Mouse (Mus musculus) neural tube, embryonic 13.5 days (tissue): ENCODE data around the gene Hist1h4i. TPM values are rescaled to one million over a fixed set of nuclear protein-coding genes. Genes with fewer than 3 reads are reported as not detected.
A peak's percentile ranks its signal among the peaks of the same experiment; 100 is the strongest.
"Not testable (repeated sequence)": the region's sequence is repeated elsewhere in the genome, so short reads cannot be mapped to it uniquely, and the experiment has no call there.

Source experiments
- ATAC-seq: fragments of 200-750 bp; cut with Nextera tagmentation; 2 replicates; pipeline ENCODE4 v1.8.0; 2017; ENCODE audit warnings: low read depth, mild to moderate bottlenecking, moderate TSS enrichment, moderate library complexity
- H3K27ac ChIP-seq: fragments of 300-500 bp; sonication (generic); replicated peaks from 2 replicates; pipeline ENCODE4 v1.5.1; 2015; ENCODE audit warnings: moderate library complexity, mild to moderate bottlenecking, inconsistent platforms
- H3K27me3 ChIP-seq: fragments of 300-500 bp; sonication (generic); 2 replicates; pipeline ENCODE4 v1.6.1; 2015; ENCODE audit warnings: mild to moderate bottlenecking, inconsistent platforms
- H3K36me3 ChIP-seq: fragments of 300-500 bp; sonication (generic); 2 replicates; pipeline ENCODE4 v1.6.1; 2015; ENCODE audit warnings: mild to moderate bottlenecking, inconsistent platforms
- H3K4me1 ChIP-seq: fragments of 300-500 bp; sonication (generic); replicated peaks from 2 replicates; pipeline ENCODE4 v1.6.1; 2015; ENCODE audit warnings: inconsistent platforms
- H3K4me2 ChIP-seq: fragments of 300-500 bp; sonication (generic); 2 replicates; pipeline ENCODE4 v1.6.1; 2015; ENCODE audit warnings: inconsistent platforms, mild to moderate bottlenecking, moderate library complexity
- H3K4me3 ChIP-seq: fragments of 300-500 bp; sonication (generic); 2 replicates; pipeline ENCODE4 v1.5.1; 2015; ENCODE audit warnings: mild to moderate bottlenecking, inconsistent platforms
- H3K9ac ChIP-seq: fragments of 300-500 bp; sonication (generic); 2 replicates; pipeline ENCODE4 v1.6.1; 2015; ENCODE audit warnings: moderate library complexity, mild to moderate bottlenecking, inconsistent platforms
- H3K9me3 ChIP-seq: fragments of 300-500 bp; sonication (generic); 2 replicates; pipeline ENCODE4 v1.6.1; 2016; ENCODE audit warnings: inconsistent platforms
- WGBS: fragments of 180-500 bp; shearing (Covaris S2); methylation state at CpG from one replicate; pipeline ENCODE4 v1.1.7; 2015; 5-methylcytosine and 5-hydroxymethylcytosine counted together
- polyA plus RNA-seq: library from polyadenylated mRNA; unstranded; fragments of >200 nt; fragmentation: Nextera tagmentation; extraction: Ambion mirVana; gene quantifications from 2 replicates; pipeline ENCODE4 v1.2.1, GENCODE M21; 2015

The Hist1h4i gene
- polyA plus RNA-seq, result 8.8 and 10.1 TPM in 2 replicates

DNA sequence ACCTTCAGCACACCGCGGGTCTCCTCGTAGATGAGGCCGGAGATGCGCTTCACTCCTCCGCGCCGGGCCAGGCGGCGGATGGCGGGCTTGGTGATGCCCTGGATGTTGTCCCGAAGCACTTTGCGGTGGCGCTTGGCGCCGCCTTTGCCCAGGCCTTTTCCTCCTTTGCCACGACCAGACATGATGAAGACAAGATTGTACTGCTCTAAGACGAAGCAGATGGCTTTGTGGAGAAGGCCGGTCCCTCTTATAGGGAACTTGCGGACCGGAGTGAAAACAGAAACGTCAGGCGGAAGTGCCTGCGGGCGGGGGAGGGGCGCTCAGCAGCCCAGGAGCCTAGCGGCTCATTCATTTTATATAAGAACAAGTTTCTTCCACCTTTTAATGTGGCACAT is at the start of gene Hist1h4i:
TSS of gene Hist1h4i (minus strand) at position 221 of the 395 bp plus-strand sequence.
- H3K27ac ChIP-seq, result peak within 1 kb of the TSS; percentile 88
- H3K4me2 ChIP-seq, result peak within 1 kb of the TSS; percentile 78
- H3K27me3 ChIP-seq, H3K9me3 ChIP-seq, H3K36me3 ChIP-seq: not testable (repeated sequence)
- H3K4me1 ChIP-seq, result peaks cover 37% of the 10 kb centered on the region
- 0% methylated on average over 22 of the region's 27 CpGs for WGBS
- H3K4me3 ChIP-seq, result peak within 1 kb of the TSS; percentile 41
- H3K9ac ChIP-seq, result peak within 1 kb of the TSS; percentile 66
- peak; percentile 49 for ATAC-seq

DNA sequence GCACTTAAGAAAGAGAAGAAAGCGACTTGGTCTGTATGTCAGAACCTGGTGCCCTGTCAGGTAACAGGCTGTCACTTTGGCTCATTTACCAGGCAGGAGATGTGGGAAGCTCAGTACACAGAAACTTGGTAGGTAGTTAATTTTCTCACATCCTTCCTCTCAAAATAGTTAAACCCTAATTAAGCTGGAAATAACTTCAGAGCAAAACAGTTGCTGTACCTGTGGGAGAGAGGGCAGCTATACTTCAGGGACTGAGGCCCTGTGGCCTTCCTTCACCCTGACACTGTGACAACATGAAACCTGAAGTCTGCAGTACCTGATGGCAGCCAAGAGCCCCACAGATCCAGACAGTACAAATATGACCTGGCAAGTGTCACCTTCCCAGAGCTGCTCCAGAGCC is 43.0 kb upstream of the Hist1h4i start, which contains the start of gene Vmn1r188:
TSS of gene Vmn1r188 (plus strand) at position 301 of the 400 bp plus-strand sequence.
- not testable (repeated sequence) for H3K9ac ChIP-seq
- WGBS, result 94% methylated on average over 1 of the region's 1 CpGs

DNA sequence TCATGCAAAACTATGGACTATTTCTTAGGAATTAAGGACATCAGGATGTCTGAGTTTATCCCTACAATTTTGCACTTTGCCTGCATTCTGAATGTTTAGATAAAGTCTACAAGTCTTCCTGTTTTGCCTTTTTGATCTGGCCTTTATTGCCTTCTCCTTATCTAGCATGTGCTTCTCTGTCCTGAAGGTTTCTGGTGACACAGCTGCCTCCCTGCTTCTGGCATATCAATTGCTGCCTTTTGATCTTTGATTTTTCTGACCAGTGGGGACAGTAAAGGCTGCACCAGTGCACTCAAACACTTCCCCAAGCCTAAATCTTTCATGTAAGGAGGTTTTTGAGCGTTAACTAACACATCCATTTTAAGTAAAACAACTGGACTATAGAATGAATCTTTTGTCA is 22.3 kb upstream of the Hist1h4i start:
- no peak overlapping the region for H3K4me3 ChIP-seq
- no peak overlapping the region for H3K9ac ChIP-seq
- H3K4me2 ChIP-seq, result no peak overlapping the region
- H3K27me3 ChIP-seq, result no peaks in the 10 kb centered on the region
- no peaks in the 10 kb centered on the region for H3K9me3 ChIP-seq
- no peak for ATAC-seq
- H3K4me1 ChIP-seq, result no peaks in the 10 kb centered on the region
- no peaks in the 10 kb centered on the region for H3K36me3 ChIP-seq
- H3K27ac ChIP-seq, result no peak overlapping the region
- WGBS, result 61% methylated on average over 1 of the region's 1 CpGs

More for the DNA sequence above, 43.0 kb upstream of the Hist1h4i start, which contains the start of gene Vmn1r188:
- H3K9me3 ChIP-seq, H3K4me2 ChIP-seq, H3K27me3 ChIP-seq, ATAC-seq, H3K36me3 ChIP-seq, H3K4me1 ChIP-seq, H3K27ac ChIP-seq, H3K4me3 ChIP-seq: not testable (repeated sequence)

DNA sequence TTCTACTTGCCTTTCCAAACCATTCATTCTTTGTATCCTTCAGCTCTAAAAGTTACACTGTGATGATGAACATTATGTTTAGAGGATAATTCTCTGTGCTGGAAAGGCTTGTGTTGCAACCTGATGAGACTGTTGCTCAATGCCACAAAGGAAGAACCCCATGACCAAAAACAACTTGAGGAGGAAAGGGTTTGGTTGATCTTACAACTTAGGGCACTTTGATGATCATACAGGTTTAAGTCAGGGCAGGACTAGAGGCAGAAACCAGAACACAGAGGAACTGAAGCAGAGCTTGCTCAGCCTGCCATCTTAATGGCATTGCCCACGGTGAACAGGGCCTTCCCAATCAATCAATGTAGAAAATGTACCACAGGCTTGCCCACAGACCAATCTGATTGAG is 20.3 kb upstream of the Hist1h4i start:
- no peak for ATAC-seq
- 77% methylated on average over 1 of the region's 1 CpGs for WGBS
- Histone ChIP-seq H3K4me2 (no peak overlapping the region), H3K27me3 (no peaks in the 10 kb centered on the region), H3K36me3 (no peaks in the 10 kb centered on the region), H3K27ac (no peak overlapping the region), H3K4me3 (no peak overlapping the region), H3K4me1 (no peaks in the 10 kb centered on the region), H3K9me3 (no peaks in the 10 kb centered on the region), H3K9ac (no peak overlapping the region)

DNA sequence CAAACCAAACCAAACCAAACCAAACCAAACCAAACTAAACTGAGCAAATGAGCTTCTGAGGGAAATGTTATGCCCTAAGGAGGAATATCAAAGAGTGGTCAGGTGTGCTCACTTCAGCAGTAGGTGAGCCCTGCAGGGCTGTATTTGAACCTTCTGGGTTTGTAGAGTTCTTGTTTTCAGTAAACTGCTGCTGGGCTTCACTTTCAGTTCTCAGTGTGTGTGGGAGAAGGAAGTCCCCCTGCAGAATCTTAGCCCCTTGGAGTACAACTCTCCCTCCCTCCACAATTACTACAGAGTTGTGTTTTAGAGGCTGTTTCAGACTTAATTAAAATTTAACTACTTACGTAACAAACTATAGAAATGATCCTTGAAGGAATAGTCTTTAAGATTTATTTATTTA is 12.6 kb upstream of the Hist1h4i start:
- no peak overlapping the region for H3K4me2 ChIP-seq
- no peak for ATAC-seq
- H3K36me3 ChIP-seq, result no peaks in the 10 kb centered on the region
- no peaks in the 10 kb centered on the region for H3K27me3 ChIP-seq
- 97% methylated on average over 1 of the region's 1 CpGs for WGBS
- peaks cover 5% of the 10 kb centered on the region; the same call in 1 of the 2 replicates for H3K4me1 ChIP-seq
- H3K4me3 ChIP-seq, result no peak overlapping the region
- H3K9ac ChIP-seq, result no peak overlapping the region
- no peak overlapping the region for H3K27ac ChIP-seq
- H3K9me3 ChIP-seq, result no peaks in the 10 kb centered on the region

DNA sequence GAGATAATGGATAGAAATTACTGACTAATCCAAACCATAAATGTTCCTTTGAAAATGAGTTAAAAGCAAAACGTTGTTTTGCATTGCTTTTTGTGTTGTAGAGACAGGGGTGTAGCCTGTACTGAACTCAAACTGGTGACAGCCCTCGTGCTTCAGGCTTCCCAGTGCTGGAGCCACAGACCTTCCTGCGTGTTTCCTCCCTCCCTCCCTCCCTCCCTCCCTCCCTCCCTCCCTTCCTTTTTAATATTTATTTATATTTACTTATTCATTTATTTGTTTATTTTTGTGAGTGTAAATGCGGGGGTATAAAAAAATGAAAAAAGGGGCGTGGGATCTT is 10.3 kb upstream of the Hist1h4i start:
- Histone ChIP-seq H3K4me2 (peak overlapping the region; percentile 58), H3K9ac (peak overlapping the region; percentile 71), H3K27me3 (no peaks in the 10 kb centered on the region), H3K36me3 (no peaks in the 10 kb centered on the region), H3K4me1 (peaks cover 5% of the 10 kb centered on the region; the same call in 1 of the 2 replicates), H3K27ac (peak overlapping the region; percentile 91), H3K4me3 (peak overlapping the region; percentile 55), H3K9me3 (no peaks in the 10 kb centered on the region)
- WGBS, result 10% methylated on average over 5 of the region's 5 CpGs
- ATAC-seq, result peak; percentile 41; the same call in 1 of the 2 replicates

DNA sequence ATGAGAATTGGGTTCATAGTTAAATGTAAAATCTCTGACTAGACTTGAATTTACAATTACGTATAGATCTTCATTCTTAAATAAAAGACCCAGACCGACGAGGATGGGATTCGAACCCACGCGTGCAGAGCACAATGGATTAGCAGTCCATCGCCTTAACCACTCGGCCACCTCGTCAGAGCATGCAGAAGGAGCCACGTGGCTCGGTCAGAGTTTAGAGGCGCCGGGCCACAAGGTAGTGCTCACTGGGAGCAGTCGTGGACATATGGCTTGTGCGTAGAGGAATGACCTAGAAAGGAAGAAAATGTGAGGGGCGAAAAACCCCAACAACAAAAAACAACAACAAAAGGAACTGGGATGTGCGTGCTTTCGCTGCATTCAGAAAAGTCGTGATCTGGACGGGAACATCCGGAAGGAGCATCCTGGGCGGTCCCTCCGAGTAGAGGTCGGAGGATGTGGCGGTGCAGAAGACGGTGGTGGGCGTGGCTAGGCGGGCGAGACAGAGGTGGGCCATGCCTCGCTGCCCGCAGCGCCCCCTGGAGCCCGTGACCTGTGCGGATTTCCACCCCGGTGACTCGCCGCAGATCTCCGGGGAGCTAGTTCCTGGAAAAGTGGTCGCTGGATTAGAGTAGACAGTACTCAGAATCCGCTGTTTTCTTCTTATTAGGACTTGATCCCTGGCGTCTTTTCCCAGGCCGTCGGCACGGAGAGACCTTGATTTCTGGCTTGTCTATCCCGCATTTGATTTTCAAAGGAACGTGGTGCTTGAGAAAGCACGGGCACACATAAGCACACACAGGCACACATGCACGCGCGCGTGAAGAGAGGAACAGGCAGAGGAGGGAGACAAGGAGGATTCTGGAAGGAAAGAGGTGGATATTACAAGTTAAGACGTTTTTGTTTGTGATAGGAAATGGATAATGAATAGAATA is 9.7 kb upstream of the Hist1h4i start:
- WGBS, result under 1% methylated on average over 52 of the region's 52 CpGs
- ATAC-seq, result peak; percentile 96
- H3K36me3 ChIP-seq, result no peaks in the 10 kb centered on the region
- H3K4me1 ChIP-seq, result peaks cover 5% of the 10 kb centered on the region; the same call in 1 of the 2 replicates
- H3K27ac ChIP-seq, result peak overlapping the region; percentile 91
- no peaks in the 10 kb centered on the region for H3K27me3 ChIP-seq
- peak overlapping the region; percentile 58 for H3K4me2 ChIP-seq
- H3K9me3 ChIP-seq, result no peaks in the 10 kb centered on the region
- peak overlapping the region; percentile 71 for H3K9ac ChIP-seq
- H3K4me3 ChIP-seq, result peak overlapping the region; percentile 55

DNA sequence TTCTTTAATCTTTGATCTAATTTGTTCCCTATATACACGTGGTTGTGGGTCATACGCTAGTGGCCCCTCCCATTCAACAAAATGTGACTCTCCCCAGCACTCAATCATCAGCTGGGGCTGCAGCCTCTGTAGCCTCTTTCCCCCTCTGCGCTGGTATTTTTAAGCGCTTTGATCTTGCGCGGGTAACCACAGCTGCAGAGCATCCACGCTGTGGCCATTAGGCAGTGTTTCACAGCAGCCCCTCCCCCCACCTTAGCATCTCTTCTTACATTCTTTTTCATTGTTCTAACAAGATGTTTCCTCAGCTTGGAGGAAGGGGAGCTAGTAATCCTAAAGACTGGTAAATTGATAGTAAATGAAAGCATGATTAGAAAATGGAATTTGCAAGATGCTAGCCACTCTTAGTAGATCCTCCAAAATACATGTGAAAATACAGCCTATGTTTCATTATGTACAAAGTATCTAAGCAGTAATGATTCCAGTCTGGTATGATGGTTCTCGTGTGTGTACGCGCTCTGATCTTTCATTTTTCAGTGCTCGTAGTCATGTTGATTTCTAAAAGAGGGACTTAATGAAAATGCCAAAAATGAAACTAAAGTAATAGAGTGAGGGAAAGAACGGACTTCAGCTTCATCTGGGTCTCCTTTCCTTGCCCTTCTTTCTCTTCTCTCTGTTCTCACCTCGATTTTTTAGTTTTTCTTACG is 8.7 kb upstream of the Hist1h4i start:
- peak overlapping the region; percentile 55 for H3K4me3 ChIP-seq
- H3K36me3 ChIP-seq, result no peaks in the 10 kb centered on the region
- H3K9ac ChIP-seq, result peak overlapping the region; percentile 71
- under 1% methylated on average over 14 of the region's 14 CpGs for WGBS
- ATAC-seq, result peak; percentile 46
- H3K4me2 ChIP-seq, result peak overlapping the region; percentile 58
- H3K4me1 ChIP-seq, result peaks cover 5% of the 10 kb centered on the region; the same call in 1 of the 2 replicates
- H3K27me3 ChIP-seq, result no peaks in the 10 kb centered on the region
- no peaks in the 10 kb centered on the region for H3K9me3 ChIP-seq
- H3K27ac ChIP-seq, result peak overlapping the region; percentile 91

DNA sequence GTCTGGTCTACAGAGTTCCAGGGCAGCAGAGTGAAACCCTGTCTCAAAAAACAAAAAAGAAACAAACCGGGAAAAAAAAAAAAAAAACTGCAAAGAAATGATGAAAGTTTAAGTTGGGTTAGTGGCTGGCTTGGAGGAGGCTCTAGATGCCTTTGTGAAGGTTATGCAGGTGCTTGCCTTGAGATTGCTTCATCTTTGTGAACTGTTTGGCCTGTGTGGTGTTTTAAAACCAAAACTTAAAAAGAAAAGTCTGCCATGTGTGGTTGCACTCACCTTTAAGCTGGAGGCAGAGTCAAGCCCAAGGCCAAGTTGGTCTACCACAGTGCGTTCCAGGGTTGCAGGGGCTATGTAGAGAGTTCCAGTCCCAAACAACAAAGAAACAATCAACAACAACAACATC is 7.9 kb upstream of the Hist1h4i start:
- Histone ChIP-seq H3K36me3 (no peaks in the 10 kb centered on the region), H3K4me1 (peaks cover 10% of the 10 kb centered on the region), H3K27me3 (no peaks in the 10 kb centered on the region), H3K27ac (no peak overlapping the region), H3K9ac (no peak overlapping the region), H3K4me2 (0 out of 2 replicates have a peak overlapping the region, but pooled peaks have one; percentile 16), H3K9me3 (no peaks in the 10 kb centered on the region), H3K4me3 (no peak overlapping the region)
- no peak for ATAC-seq
- 72% methylated on average over 2 of the region's 2 CpGs for WGBS

DNA sequence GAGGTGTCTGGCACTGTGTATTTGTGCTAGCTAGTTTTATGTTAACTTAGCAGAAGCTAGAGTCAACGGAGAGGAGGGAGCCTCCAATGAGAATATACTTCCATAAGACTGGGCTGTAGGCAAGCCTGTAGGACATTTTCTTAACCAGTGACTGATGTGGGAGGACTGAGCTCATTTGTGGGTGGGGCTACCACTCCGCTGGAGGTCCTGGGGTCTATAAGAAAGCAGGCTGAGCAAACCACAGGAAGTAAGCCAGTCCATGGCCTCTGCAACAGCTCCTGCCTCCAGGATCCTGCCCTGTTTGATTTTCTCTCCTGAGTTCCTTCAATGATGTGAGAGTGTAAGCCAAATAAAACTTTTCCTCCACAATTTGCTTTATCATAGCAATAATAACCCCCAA is 4.1 kb upstream of the Hist1h4i start:
- Histone ChIP-seq H3K4me3 (no peak overlapping the region), H3K27ac (no peak overlapping the region), H3K4me1 (peaks cover 31% of the 10 kb centered on the region), H3K4me2 (no peak overlapping the region), H3K9ac (no peak overlapping the region), H3K36me3 (no peaks in the 10 kb centered on the region), H3K27me3 (no peaks in the 10 kb centered on the region), H3K9me3 (no peaks in the 10 kb centered on the region)
- no peak for ATAC-seq
- WGBS, result 56% methylated on average over 2 of the region's 2 CpGs

DNA sequence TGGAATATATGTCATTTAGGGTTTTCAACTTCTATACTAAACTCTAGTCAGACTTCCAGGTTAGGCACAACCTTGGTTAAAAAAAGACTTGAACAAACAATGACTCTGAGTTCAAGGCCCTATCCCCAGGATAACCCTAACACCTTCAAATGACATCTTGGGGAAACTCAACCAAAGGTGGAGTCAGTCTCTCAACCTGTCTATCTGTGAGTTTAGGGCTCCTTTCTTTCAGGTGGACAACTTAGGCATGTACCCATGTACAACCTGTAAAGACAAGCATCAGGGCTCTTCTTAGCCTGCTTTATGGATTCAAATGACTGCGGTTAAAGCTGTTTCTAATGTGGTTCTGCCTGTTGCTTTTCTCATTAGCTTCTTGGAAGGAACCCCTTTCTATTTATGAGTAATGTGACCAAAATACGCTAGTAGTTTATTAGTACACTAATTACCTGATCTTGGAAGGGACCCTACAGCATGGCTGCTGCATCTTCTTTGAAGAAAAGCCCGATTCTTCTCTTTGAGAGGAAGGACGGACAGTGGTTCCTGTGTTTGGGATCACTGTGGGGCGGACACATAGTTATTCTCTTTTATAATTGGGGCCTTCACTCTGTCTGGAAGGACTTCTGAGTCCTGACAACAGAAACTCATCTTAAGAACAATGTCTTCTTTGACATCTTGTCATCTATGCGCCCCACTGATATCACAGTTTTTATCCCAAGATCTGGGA is 3.4 kb upstream of the Hist1h4i start:
- Histone ChIP-seq H3K4me3 (peak overlapping the region; percentile 39; the same call in 1 of the 2 replicates), H3K27me3 (no peaks in the 10 kb centered on the region), H3K4me2 (peak overlapping the region; percentile 78; the same call in 1 of the 2 replicates), H3K9ac (no peak overlapping the region; the same call in 1 of the 2 replicates), H3K36me3 (no peaks in the 10 kb centered on the region), H3K27ac (no peak overlapping the region), H3K9me3 (no peaks in the 10 kb centered on the region), H3K4me1 (peaks cover 30% of the 10 kb centered on the region)
- no peak for ATAC-seq
- WGBS, result 84% methylated on average over 6 of the region's 6 CpGs
